Mouse (Mus musculus): ENCODE results near the gene 1520401A03Rik. TPM values are rescaled to one million over a fixed set of nuclear protein-coding genes. Genes with fewer than 3 reads are reported as not detected.

1520401A03Rik gene
- polyA plus RNA-seq (2017; shearing (Covaris generic)) = not detected

GRCm38 (mm10) chr17:23722376-23723125 is at the start of gene 1520401A03Rik:
1520401A03Rik (minus strand) TSS chr17:23722783.

GRCm38 (mm10) chr17:23771284-23772218 is 49.0 kb upstream of the 1520401A03Rik start, which contains the start of gene Flywch1:
Flywch1 (minus strand) TSS chr17:23771602.

GRCm38 (mm10) chr17:23745301-23746251 is 23.0 kb upstream of the 1520401A03Rik start, which contains the start of gene Kremen2:
Kremen2 (minus strand) TSS chr17:23745833.

GRCm38 (mm10) chr17:23740598-23741021 is 18.0 kb upstream of the 1520401A03Rik start, which contains the start of gene Paqr4:
Paqr4 (minus strand) TSS chr17:23740867.

GRCm38 (mm10) chr17:23725999-23726757 is 3.6 kb upstream of the 1520401A03Rik start, which contains the start of gene Pkmyt1:
Pkmyt1 (plus strand) TSS chr17:23726336.

GRCm38 (mm10) chr17:23683856-23684672 is 38.5 kb downstream of the 1520401A03Rik start, which contains the start of gene Cldn9:
Cldn9 (minus strand) TSS chr17:23684026.

GRCm38 (mm10) chr17:23679127-23679835 is 43.3 kb downstream of the 1520401A03Rik start, which contains the start of gene Cldn6:
Cldn6 (plus strand) TSS chr17:23679249.

GRCm38 (mm10) chr17:23677236-23677679 is 45.3 kb downstream of the 1520401A03Rik start, which contains the start of gene Tnfrsf12a:
Tnfrsf12a (minus strand) TSS chr17:23677468.

GRCm38 (mm10) chr17:23673424-23674073 is 49.0 kb downstream of the 1520401A03Rik start, which contains the start of the genes Hcfc1r1 and Thoc6:
Hcfc1r1 (plus strand) TSS chr17:23673596.
Thoc6 (minus strand) TSS chr17:23673882.

GRCm38 (mm10) chr17:23660117-23660875 is 62.3 kb downstream of the 1520401A03Rik start, which contains the start of gene Bicdl2:
Bicdl2 (plus strand) TSS chr17:23660506.

Other genes starting within 250 kb of the 1520401A03Rik start
- not detected for gene Vmn2r117, start 243.1 kb downstream of the 1520401A03Rik start, polyA plus RNA-seq (2017; shearing (Covaris generic))
- gene Zfp213, start 158.5 kb downstream of the 1520401A03Rik start, polyA plus RNA-seq (2017; shearing (Covaris generic)) = 14.2 TPM
- gene Zfp13, start 123.3 kb downstream of the 1520401A03Rik start, polyA plus RNA-seq (2017; shearing (Covaris generic)) = not detected
- 0.89 TPM for gene Zscan10, start 121.9 kb downstream of the 1520401A03Rik start, polyA plus RNA-seq (2017; shearing (Covaris generic))
- gene Mmp25, start 77.5 kb downstream of the 1520401A03Rik start, polyA plus RNA-seq (2017; shearing (Covaris generic)) = 0.60 TPM
- not detected for gene Bicdl2, start 62.3 kb downstream of the 1520401A03Rik start, polyA plus RNA-seq (2017; shearing (Covaris generic))
- gene Hcfc1r1, start 49.2 kb downstream of the 1520401A03Rik start, polyA plus RNA-seq (2017; shearing (Covaris generic)) = 64.9 TPM
- gene Thoc6, start 48.9 kb downstream of the 1520401A03Rik start, polyA plus RNA-seq (2017; shearing (Covaris generic)) = 31.2 TPM
- gene Tnfrsf12a, start 45.3 kb downstream of the 1520401A03Rik start, polyA plus RNA-seq (2017; shearing (Covaris generic)) = 6.5 TPM
- not detected for gene Cldn6, start 43.5 kb downstream of the 1520401A03Rik start, polyA plus RNA-seq (2017; shearing (Covaris generic))
- gene Cldn9, start 38.8 kb downstream of the 1520401A03Rik start, polyA plus RNA-seq (2017; shearing (Covaris generic)) = not detected
- 19.9 TPM for gene Pkmyt1, start 3.6 kb upstream of the 1520401A03Rik start, polyA plus RNA-seq (2017; shearing (Covaris generic))
- 8.8 TPM for gene Paqr4, start 18.1 kb upstream of the 1520401A03Rik start, polyA plus RNA-seq (2017; shearing (Covaris generic))
- gene Kremen2, start 23.1 kb upstream of the 1520401A03Rik start, polyA plus RNA-seq (2017; shearing (Covaris generic)) = 5.7 TPM
- gene Flywch1, start 48.8 kb upstream of the 1520401A03Rik start, polyA plus RNA-seq (2017; shearing (Covaris generic)) = 31.6 TPM
- gene Flywch2, start 63.3 kb upstream of the 1520401A03Rik start, polyA plus RNA-seq (2017; shearing (Covaris generic)) = 4.9 TPM
- gene Srrm2, start 67.7 kb upstream of the 1520401A03Rik start, polyA plus RNA-seq (2017; shearing (Covaris generic)) = 454 TPM
- 708 TPM for gene Elob, start 106.4 kb upstream of the 1520401A03Rik start, polyA plus RNA-seq (2017; shearing (Covaris generic))
- gene Prss33, start 113.3 kb upstream of the 1520401A03Rik start, polyA plus RNA-seq (2017; shearing (Covaris generic)) = 0.49 TPM
- gene Prss32, start 121.1 kb upstream of the 1520401A03Rik start, polyA plus RNA-seq (2017; shearing (Covaris generic)) = not detected
- 5.6 TPM for gene Prss41, start 121.4 kb upstream of the 1520401A03Rik start, polyA plus RNA-seq (2017; shearing (Covaris generic))
- not detected for gene Prss21, start 145.3 kb upstream of the 1520401A03Rik start, polyA plus RNA-seq (2017; shearing (Covaris generic))
- gene Dcpp1, start 158.1 kb upstream of the 1520401A03Rik start, polyA plus RNA-seq (2017; shearing (Covaris generic)) = not detected
- not detected for gene Dcpp2, start 158.1 kb upstream of the 1520401A03Rik start, polyA plus RNA-seq (2017; shearing (Covaris generic))
- not detected for gene Dcpp3, start 194.7 kb upstream of the 1520401A03Rik start, polyA plus RNA-seq (2017; shearing (Covaris generic))
- gene Sbp, start 218.9 kb upstream of the 1520401A03Rik start, polyA plus RNA-seq (2017; shearing (Covaris generic)) = not detected
- not detected for gene Sbpl, start 232.5 kb upstream of the 1520401A03Rik start, polyA plus RNA-seq (2017; shearing (Covaris generic))